Mouse (Mus musculus) adrenal gland, adult 8-10 months (tissue): ENCODE measurements around the gene Hdac8. TPM values are rescaled to one million over a fixed set of nuclear protein-coding genes. Genes with fewer than 3 reads are reported as not detected.

Source experiments
- DNase-seq: peaks from one replicate; pipeline ENCODE4 v3.0.0; 2022
- total RNA-seq, 4 experiments: library from RNA; stranded (reverse); gene quantifications; 2 replicates each; pipeline ENCODE4 v1.2.4; 2022

Gene Hdac8
- total RNA-seq = 10 to 100 TPM in 3 of 4 experiments, 1 to 10 TPM in 1; 8.0 to 16.4 (median 13.4) TPM

GRCm38 (mm10) chrX:102504644-102505481 lies at the start of gene Hdac8:
Gene Hdac8 (minus strand): TSS chrX:102505359.
- peak; percentile 20 for DNase-seq

- DNase-seq = no peak
Measured at GRCm38 (mm10) chrX:102509205-102509604, 4.0 kb upstream of the Hdac8 start.

- no peak for DNase-seq
Measured at GRCm38 (mm10) chrX:102504179-102504578, 980 bp downstream of the Hdac8 start.

GRCm38 (mm10) chrX:102493992-102494730 lies 11.0 kb downstream of the Hdac8 start:
- no peak for DNase-seq

GRCm38 (mm10) chrX:102485575-102485974 lies 19.6 kb downstream of the Hdac8 start:
- DNase-seq = no peak

- DNase-seq = peak; percentile 20
Measured at GRCm38 (mm10) chrX:102479665-102480064, 25.5 kb downstream of the Hdac8 start.

- DNase-seq = no peak
Measured at GRCm38 (mm10) chrX:102478965-102479364, 26.2 kb downstream of the Hdac8 start.

GRCm38 (mm10) chrX:102478481-102478880 lies 26.7 kb downstream of the Hdac8 start:
- DNase-seq = no peak

GRCm38 (mm10) chrX:102476784-102477183 lies 28.4 kb downstream of the Hdac8 start:
- DNase-seq = peak; percentile 20

- no peak for DNase-seq
Measured at GRCm38 (mm10) chrX:102475555-102475954, 29.6 kb downstream of the Hdac8 start.

GRCm38 (mm10) chrX:102418343-102419127 lies 86.6 kb downstream of the Hdac8 start:
- DNase-seq = no peak

GRCm38 (mm10) chrX:102416972-102417371 lies 88.2 kb downstream of the Hdac8 start:
- DNase-seq = no peak

- no peak for DNase-seq
Measured at GRCm38 (mm10) chrX:102416386-102416785, 88.8 kb downstream of the Hdac8 start.

- DNase-seq = no peak
Measured at GRCm38 (mm10) chrX:102384765-102385164, 120.4 kb downstream of the Hdac8 start.

- DNase-seq = peak; percentile 33
Measured at GRCm38 (mm10) chrX:102383151-102383550, 122.0 kb downstream of the Hdac8 start.

- DNase-seq = no peak
Measured at GRCm38 (mm10) chrX:102366510-102366909, 138.6 kb downstream of the Hdac8 start.

- DNase-seq = no peak
Measured at GRCm38 (mm10) chrX:102362244-102362643, 142.9 kb downstream of the Hdac8 start.

- no peak for DNase-seq
Measured at GRCm38 (mm10) chrX:102353412-102353811, 151.7 kb downstream of the Hdac8 start.

- no peak for DNase-seq
Measured at GRCm38 (mm10) chrX:102349843-102350731, 155.1 kb downstream of the Hdac8 start.

GRCm38 (mm10) chrX:102348886-102349486 lies 156.2 kb downstream of the Hdac8 start:
- no peak for DNase-seq

GRCm38 (mm10) chrX:102341688-102342087 lies 163.5 kb downstream of the Hdac8 start:
- DNase-seq = no peak
